Mouse (Mus musculus): Measurements from ENCODE around the gene Armh1. TPM values are rescaled to one million over a fixed set of nuclear protein-coding genes. Genes with fewer than 3 reads are reported as not detected.

The Armh1 gene
- total RNA-seq (2021): not detected
- polyA plus RNA-seq (2012; rRNA removed): 0.43 TPM in 1 of 2 replicates, not detected in the other
- long read RNA-seq: 0 reads

GRCm38 (mm10) chr4:117251801-117252316 lies at the start of gene Armh1, which contains the start of gene Tmem53:
TSS of gene Armh1 (minus strand) at chr4:117252125.
TSS of gene Tmem53 (plus strand) at chr4:117251951.
- TF ChIP-seq EP300 (IDR thresholded peaks at IDR 0.05; ENCODE audit: insufficient read depth, low read depth, low read length) (no peak), POLR2A (IDR thresholded peaks at IDR 0.05; ENCODE audit: insufficient read depth, low read depth, low read length) (peak; percentile 37; the same call in 1 of the 2 replicates), CTCF (IDR thresholded peaks at IDR 0.05) (no peak)
- H3K4me3 ChIP-seq: peak within 1 kb of the TSS; percentile 94
- peak; percentile 92 to 93 for DNase-seq
- peak within 1 kb of the TSS; percentile 83 for H3K27ac ChIP-seq
- 1% methylated on average over 43 of the region's 43 CpGs for WGBS
- intact Hi-C loops (cut with DNase I): no loop called here
- no peaks in the 10 kb centered on the region for H3K79me2 ChIP-seq (replicated peaks; ENCODE audit: control insufficient read depth, insufficient read depth, low read length)
- no peaks in the 10 kb centered on the region for H3K36me3 ChIP-seq (ENCODE audit: control insufficient read depth, insufficient read depth, low read length)
- no peaks in the 10 kb centered on the region for H3K27me3 ChIP-seq (ENCODE audit: control insufficient read depth, insufficient read depth, low read length)
- H3K9ac ChIP-seq (ENCODE audit: low read depth, low read length): peak within 1 kb of the TSS; percentile 75
- H3K4me1 ChIP-seq (ENCODE audit: control insufficient read depth, insufficient read depth, low read length): peaks cover 12% of the 10 kb centered on the region

GRCm38 (mm10) chr4:117299921-117300320 lies 48.0 kb upstream of the Armh1 start:
- Histone ChIP-seq H3K4me3 (no peak overlapping the region), H3K9ac (ENCODE audit: low read depth, low read length) (no peak overlapping the region), H3K79me2 (replicated peaks; ENCODE audit: control insufficient read depth, insufficient read depth, low read length) (no peaks in the 10 kb centered on the region), H3K27me3 (ENCODE audit: control insufficient read depth, insufficient read depth, low read length) (no peaks in the 10 kb centered on the region), H3K36me3 (ENCODE audit: control insufficient read depth, insufficient read depth, low read length) (no peaks in the 10 kb centered on the region), H3K27ac (no peak overlapping the region), H3K4me1 (ENCODE audit: control insufficient read depth, insufficient read depth, low read length) (no peaks in the 10 kb centered on the region)
- intact Hi-C loops (cut with DNase I): no loop called here
- WGBS: 91% methylated on average over 10 of the region's 10 CpGs
- no peak for DNase-seq
- no peak for TF ChIP-seq POLR2A (IDR thresholded peaks at IDR 0.05; ENCODE audit: insufficient read depth, low read depth, low read length)
- no peak for TF ChIP-seq CTCF (IDR thresholded peaks at IDR 0.05)
- no peak for TF ChIP-seq EP300 (IDR thresholded peaks at IDR 0.05; ENCODE audit: insufficient read depth, low read depth, low read length)

- H3K36me3 ChIP-seq (ENCODE audit: control insufficient read depth, insufficient read depth, low read length): no peaks in the 10 kb centered on the region
- intact Hi-C loops (cut with DNase I): no loop called here
- no peak overlapping the region for H3K9ac ChIP-seq (ENCODE audit: low read depth, low read length)
- no peak for TF ChIP-seq POLR2A (IDR thresholded peaks at IDR 0.05; ENCODE audit: insufficient read depth, low read depth, low read length)
- no peak for TF ChIP-seq EP300 (IDR thresholded peaks at IDR 0.05; ENCODE audit: insufficient read depth, low read depth, low read length)
- no peak for TF ChIP-seq CTCF (IDR thresholded peaks at IDR 0.05)
- no peaks in the 10 kb centered on the region for H3K4me1 ChIP-seq (ENCODE audit: control insufficient read depth, insufficient read depth, low read length)
- 83% methylated on average over 9 of the region's 9 CpGs for WGBS
- no peak overlapping the region for H3K4me3 ChIP-seq
- DNase-seq: no peak
- H3K79me2 ChIP-seq (replicated peaks; ENCODE audit: control insufficient read depth, insufficient read depth, low read length): no peaks in the 10 kb centered on the region
- H3K27me3 ChIP-seq (ENCODE audit: control insufficient read depth, insufficient read depth, low read length): no peaks in the 10 kb centered on the region
- no peak overlapping the region for H3K27ac ChIP-seq
Measured at GRCm38 (mm10) chr4:117297819-117298218, 45.9 kb upstream of the Armh1 start.

GRCm38 (mm10) chr4:117296849-117297593 lies 45.1 kb upstream of the Armh1 start:
- no peaks in the 10 kb centered on the region for H3K27me3 ChIP-seq (ENCODE audit: control insufficient read depth, insufficient read depth, low read length)
- WGBS: 84% methylated on average over 19 of the region's 19 CpGs
- TF ChIP-seq POLR2A (IDR thresholded peaks at IDR 0.05; ENCODE audit: insufficient read depth, low read depth, low read length) (no peak), EP300 (IDR thresholded peaks at IDR 0.05; ENCODE audit: insufficient read depth, low read depth, low read length) (no peak)
- H3K79me2 ChIP-seq (replicated peaks; ENCODE audit: control insufficient read depth, insufficient read depth, low read length): no peaks in the 10 kb centered on the region
- intact Hi-C loops (cut with DNase I): no loop called here
- no peaks in the 10 kb centered on the region for H3K4me1 ChIP-seq (ENCODE audit: control insufficient read depth, insufficient read depth, low read length)
- H3K36me3 ChIP-seq (ENCODE audit: control insufficient read depth, insufficient read depth, low read length): no peaks in the 10 kb centered on the region
- no peak for DNase-seq
- H3K27ac ChIP-seq: no peak overlapping the region
- H3K4me3 ChIP-seq: no peak overlapping the region
- H3K9ac ChIP-seq (ENCODE audit: low read depth, low read length): no peak overlapping the region

- Histone ChIP-seq H3K27me3 (ENCODE audit: control insufficient read depth, insufficient read depth, low read length) (no peaks in the 10 kb centered on the region), H3K4me1 (ENCODE audit: control insufficient read depth, insufficient read depth, low read length) (no peaks in the 10 kb centered on the region; the same call in 1 of the 2 replicates), H3K79me2 (replicated peaks; ENCODE audit: control insufficient read depth, insufficient read depth, low read length) (no peaks in the 10 kb centered on the region), H3K27ac (no peak overlapping the region), H3K9ac (ENCODE audit: low read depth, low read length) (no peak overlapping the region), H3K4me3 (no peak overlapping the region), H3K36me3 (ENCODE audit: control insufficient read depth, insufficient read depth, low read length) (0 out of 2 replicates have a peak, but pooled peaks cover 2% of the 10 kb centered on the region)
- TF ChIP-seq POLR2A (IDR thresholded peaks at IDR 0.05; ENCODE audit: insufficient read depth, low read depth, low read length): no peak
- TF ChIP-seq CTCF (IDR thresholded peaks at IDR 0.05): no peak
- no peak for TF ChIP-seq EP300 (IDR thresholded peaks at IDR 0.05; ENCODE audit: insufficient read depth, low read depth, low read length)
- intact Hi-C loops (cut with DNase I): no loop called here
- DNase-seq: no peak
- WGBS: 59% methylated on average over 2 of the region's 2 CpGs
Measured at GRCm38 (mm10) chr4:117291696-117292095, 39.8 kb upstream of the Armh1 start.
